Mouse (Mus musculus) CD8-positive naive resting alpha-beta T cell, adult 2 months (primary cell): Measurements from ENCODE around the gene Sec14l5.

Experiments
- DNase-seq, 2 experiments: peaks; one replicate each; pipeline ENCODE4 v3.0.0; 2022; ENCODE audit warnings: low read depth in 2 of 2, low spot score in 2 of 2

The Sec14l5 gene

GRCm38 (mm10) chr16:5147037-5147385 lies at the start of gene Sec14l5:
TSS of gene Sec14l5 (plus strand) at chr16:5147109.
- DNase-seq: no peak

DNA sequence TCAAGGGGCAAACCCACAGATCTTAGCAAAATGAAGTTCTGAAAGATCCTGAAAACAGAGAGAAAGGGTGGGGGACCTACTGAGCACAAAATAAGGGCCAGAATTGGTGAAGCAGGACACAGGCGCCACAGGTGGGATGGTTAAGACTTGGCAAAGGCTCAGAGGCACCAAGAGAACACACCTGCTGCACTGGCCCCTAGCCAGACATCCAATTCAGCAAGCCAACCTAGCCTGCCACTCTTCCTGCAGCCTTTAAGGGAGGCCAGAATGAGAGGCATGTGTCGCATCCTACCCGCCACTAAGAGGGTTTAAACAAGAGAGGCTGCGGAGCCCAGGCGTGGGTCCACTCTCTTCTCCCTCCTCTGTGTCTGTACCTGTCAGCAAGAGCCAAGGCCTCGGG lies 45.9 kb upstream of the Sec14l5 start:
- DNase-seq: no peak

DNA sequence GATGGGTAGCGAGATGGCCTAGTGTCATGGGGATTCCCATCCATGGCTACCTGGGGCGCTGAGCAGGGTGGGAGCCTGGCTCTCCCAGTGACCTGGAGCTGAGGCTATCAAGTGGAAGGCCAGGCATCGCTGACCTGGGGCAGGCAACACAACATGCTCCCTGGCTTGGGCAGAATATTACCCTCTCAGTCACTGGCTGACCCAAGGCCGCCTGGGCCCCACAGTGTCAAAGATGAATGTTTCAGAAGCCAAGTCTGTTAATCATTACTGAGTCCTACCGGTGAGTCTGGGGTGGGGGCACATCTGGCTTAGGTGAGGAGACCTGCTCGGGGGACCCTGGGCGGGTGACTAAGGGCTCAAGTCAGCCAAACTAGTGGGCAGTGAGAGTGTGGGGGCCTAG lies 37.0 kb upstream of the Sec14l5 start:
- DNase-seq: no peak

GRCm38 (mm10) chr16:5111021-5111420 lies 35.9 kb upstream of the Sec14l5 start:
- no peak for DNase-seq

- DNase-seq: no peak
These were observed 33.8 kb upstream of the Sec14l5 start for GRCm38 (mm10) chr16:5113002-5113550.

- no peak for DNase-seq
These were observed 33.3 kb upstream of the Sec14l5 start for GRCm38 (mm10) chr16:5113582-5113981.

DNA sequence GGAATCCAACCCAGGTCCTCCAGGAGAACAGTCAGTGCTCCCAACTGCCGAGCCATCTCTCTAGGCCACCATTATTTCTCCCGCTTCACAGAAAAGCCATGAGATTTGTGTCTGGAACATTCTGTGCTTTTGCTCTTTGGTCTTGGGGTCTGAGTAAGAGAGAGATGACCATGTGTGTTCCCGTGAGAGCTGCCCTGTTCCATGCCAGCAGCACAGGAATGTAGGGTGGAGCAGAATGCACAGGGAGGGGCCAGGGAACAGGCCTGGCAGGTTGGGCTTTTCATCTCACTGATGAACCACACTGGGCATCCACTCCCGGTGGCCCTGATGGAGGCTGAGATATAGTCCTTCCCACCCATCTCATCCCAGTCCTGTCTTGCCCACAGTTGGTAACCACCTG lies 27.5 kb upstream of the Sec14l5 start:
- no peak for DNase-seq

- no peak for DNase-seq
These were observed 27.1 kb upstream of the Sec14l5 start for GRCm38 (mm10) chr16:5119845-5120244.

DNA sequence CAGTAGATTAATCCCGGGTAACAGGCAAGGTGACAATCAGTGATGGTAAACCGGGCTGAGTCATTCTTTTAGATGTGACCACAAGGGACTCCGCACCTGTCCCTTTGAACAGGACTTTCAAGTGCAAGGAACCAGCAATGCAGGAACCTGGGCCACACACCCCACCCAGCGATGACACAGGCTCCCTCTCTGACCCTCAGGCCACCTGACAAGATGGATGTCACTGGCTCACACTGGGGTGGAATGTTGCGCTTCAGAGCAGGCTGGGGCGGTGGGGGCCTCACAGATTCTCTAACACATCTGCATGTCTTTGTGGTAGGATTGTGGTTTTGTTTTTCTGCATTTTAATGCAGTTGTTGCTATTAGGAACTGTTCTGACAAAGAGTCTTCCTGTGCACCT lies 23.4 kb upstream of the Sec14l5 start:
- no peak for DNase-seq

DNA sequence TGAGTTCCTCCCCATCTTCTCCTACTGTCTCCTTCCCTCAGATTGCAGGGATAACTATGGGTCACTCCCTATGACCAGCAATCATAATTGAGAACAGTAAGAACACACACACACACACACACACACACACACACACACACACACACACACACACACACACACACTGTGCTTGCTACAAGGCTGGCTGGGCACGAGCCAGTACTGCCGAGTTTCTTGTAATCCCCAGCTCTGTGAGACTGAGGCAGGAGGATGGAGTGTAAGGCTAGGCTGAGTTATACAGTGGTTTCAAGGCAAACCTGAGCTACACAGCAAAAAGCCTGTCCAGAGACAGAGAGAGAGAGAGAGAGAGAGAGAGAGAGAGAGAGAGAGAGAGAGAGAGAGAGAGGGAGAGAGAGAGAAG lies 16.7 kb upstream of the Sec14l5 start:
- no peak for DNase-seq

DNA sequence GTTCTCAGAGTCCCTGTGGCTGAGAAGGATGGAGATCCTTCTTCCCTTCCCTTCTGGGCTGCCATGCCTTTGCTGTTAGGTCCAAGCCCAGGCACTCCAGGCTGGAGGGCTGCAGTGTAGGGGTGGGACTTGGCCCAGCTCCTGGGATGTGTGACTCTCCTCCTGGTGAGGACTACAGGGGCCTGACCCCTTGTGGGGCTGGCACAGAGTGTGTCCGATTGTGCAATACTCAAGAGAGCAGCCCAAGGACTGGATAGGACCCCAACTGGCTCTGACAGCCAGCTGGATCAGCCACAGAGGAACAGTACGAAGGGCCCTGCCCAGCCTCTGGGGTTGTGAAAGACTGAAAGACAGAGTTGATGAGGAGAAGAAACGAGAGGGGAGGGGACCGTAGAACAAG lies 16.1 kb upstream of the Sec14l5 start:
- DNase-seq: no peak

DNA sequence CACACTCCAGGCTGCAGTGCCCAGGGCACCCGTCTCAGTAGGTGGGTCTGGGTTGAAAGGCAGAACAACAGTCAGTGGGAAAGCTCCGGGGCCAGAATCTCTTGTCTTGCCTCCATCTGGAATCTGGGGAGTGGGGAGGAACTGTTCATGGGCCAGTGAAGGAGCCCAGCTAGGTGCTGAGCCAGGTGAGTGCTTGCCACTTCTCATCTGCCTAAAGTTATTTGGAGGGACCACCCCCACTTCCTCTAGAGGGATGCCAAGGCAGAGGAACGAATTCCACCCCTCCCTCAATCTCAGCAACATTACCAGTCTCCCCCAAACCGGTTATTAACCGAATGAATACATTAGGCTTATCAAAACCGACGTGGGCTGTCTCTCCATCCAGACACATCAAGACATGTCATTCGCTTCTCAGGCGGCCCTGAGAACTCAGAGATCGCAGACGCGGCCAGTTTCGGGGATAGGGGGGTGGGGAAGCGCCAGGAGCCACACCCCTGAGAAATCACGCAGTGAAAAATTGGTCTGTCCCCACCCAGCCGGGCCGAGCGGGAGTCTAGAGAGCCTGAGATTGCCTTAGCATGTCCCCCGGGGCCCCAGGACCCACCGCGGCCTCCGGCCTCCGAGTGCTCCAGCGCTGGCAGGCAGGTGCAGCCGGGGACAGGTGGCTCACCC lies 15.5 kb upstream of the Sec14l5 start:
- DNase-seq: no peak

GRCm38 (mm10) chr16:5132401-5132801 lies 14.5 kb upstream of the Sec14l5 start, which contains the start of gene Ppl:
TSS of gene Ppl (minus strand) at chr16:5132421.
- no peak for DNase-seq

GRCm38 (mm10) chr16:5134623-5135330 lies 12.1 kb upstream of the Sec14l5 start:
- no peak for DNase-seq

DNA sequence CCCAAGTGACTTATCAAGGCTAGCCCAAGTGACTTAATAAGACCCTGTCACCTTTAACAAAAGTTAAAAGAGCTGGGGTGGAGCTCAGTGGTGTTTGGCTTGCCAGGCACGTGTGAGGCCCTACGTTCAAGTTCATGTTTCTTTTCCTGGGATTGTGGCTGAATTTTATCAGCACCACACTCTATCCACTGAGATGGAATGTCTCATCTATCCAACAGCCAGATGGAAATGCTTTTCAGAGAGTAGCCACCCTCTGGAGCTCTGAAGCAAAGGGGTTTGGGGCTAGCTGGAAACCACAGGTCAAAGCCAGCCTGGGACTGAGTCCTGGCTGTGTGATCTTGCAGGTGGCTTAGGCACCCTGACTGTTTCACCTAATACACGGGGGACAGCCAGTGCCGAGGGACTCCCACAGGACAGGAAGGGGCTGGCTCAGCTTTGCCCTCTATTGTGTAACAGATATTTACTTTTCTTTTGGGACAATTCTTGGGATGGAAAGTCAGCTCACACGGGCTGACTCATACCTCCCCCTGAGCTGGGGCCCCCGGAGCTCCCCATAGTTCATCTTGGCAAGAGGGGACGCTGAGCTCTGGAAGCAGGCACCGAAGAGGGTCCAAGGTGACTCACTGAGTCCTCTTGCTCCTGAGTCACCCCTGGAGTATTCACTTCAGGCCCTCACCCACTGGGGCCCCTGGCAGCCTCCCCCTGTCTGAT lies 11.2 kb upstream of the Sec14l5 start:
- no peak for DNase-seq

DNA sequence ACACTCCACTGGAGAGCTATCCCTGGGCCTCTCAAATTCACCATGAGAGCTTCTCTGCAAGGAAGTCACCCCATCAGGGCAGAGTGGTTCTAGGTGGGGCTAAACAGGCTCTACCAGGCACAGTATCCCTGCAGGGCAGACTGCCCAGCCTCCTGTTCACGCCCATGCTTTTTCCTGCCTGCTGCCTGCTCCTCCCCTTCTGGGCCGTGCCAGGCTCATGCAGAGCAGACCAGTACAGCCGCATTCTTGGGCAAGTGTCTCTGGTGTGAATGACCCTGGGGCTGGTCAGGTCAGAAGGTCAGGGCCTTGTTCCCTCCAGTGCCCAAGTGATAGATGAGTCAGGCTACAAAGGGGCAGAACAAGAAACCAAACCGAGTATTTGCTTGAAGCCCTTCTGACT lies 10.4 kb upstream of the Sec14l5 start:
- DNase-seq: no peak

DNA sequence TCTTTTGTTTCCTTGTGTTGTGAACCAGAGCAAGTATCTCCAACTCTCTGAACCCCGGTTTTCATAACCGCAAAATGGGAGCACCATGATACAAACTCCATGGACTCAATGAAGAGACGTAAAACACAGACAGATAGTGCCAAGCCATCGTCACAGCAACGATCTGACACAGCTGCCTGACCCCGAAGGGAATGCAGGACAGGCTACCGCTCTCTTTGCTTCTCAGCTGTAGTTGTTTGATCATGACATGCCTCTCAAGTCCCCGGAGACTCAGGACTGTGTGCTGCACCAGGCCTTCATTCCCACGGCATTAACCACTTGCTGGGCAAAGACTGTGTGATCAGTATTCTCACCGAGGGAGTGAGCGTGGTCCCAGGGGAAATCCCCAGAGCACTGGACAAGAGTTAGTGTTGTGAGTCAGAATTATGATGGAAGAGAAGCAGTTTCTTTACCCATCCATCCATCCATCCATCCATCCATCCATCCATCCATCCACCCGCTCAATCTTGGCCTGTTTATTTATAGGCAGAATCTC lies 9.8 kb upstream of the Sec14l5 start:
- DNase-seq: no peak

- no peak for DNase-seq
These were observed 7.2 kb upstream of the Sec14l5 start for GRCm38 (mm10) chr16:5139741-5140140.

- peak; percentile 25 to 63 for DNase-seq
These were observed 1.3 kb upstream of the Sec14l5 start for GRCm38 (mm10) chr16:5145570-5145969.

GRCm38 (mm10) chr16:5146367-5147036 lies 407 bp upstream of the Sec14l5 start:
- DNase-seq: no peak

DNA sequence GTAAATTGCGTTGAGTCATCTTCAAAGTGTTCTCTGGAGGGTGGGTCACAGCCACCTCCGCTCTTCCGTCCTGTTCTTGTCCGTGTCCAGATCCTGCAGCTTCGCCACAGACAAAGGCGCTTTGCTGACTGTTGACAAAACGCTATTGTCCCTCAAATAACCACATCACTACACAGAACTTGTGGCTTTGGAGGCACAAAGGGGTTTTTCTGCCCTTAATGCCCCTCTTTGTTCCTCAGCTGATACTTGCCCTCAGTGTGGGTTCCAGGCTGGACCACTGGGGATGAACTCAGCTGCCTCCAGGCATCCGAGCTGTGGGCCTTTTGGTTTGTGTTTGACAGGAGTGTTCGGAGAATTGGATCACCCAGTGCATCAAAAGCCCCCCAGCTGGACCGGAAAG lies 3.6 kb downstream of the Sec14l5 start:
- no peak for DNase-seq
